Mouse (Mus musculus) kidney, postnatal 25 days (tissue): ENCODE measurements around the gene Ppm1l.

Experiments used
- DNase-seq, 2 experiments: peaks; one replicate each; pipeline ENCODE4 v3.0.0; 2021; ENCODE audit warnings: mixed read lengths in 2 of 2

Gene Ppm1l

GRCm38 (mm10) chr3:69316391-69317195, at the start of gene Ppm1l:
Gene Ppm1l, plus strand, starts transcription at chr3:69316861.
- DNase-seq: peak; percentile 89 to 97

GRCm38 (mm10) chr3:69271812-69272211, 44.8 kb upstream of the Ppm1l start:
- no peak for DNase-seq

GRCm38 (mm10) chr3:69274018-69274663, 42.5 kb upstream of the Ppm1l start:
- DNase-seq: no peak

GRCm38 (mm10) chr3:69274664-69275312, 41.9 kb upstream of the Ppm1l start:
- DNase-seq: no peak

- no peak for DNase-seq
These were observed 38.0 kb upstream of the Ppm1l start for GRCm38 (mm10) chr3:69278648-69279047.

GRCm38 (mm10) chr3:69282406-69282805, 34.3 kb upstream of the Ppm1l start:
- DNase-seq: no peak

- DNase-seq: no peak
These were observed 33.4 kb upstream of the Ppm1l start for GRCm38 (mm10) chr3:69283085-69283847.

GRCm38 (mm10) chr3:69289833-69290232, 26.8 kb upstream of the Ppm1l start:
- no peak for DNase-seq

GRCm38 (mm10) chr3:69290294-69290693, 26.4 kb upstream of the Ppm1l start:
- peak; percentile 63 to 68 for DNase-seq

GRCm38 (mm10) chr3:69290844-69291243, 25.8 kb upstream of the Ppm1l start:
- no peak for DNase-seq

GRCm38 (mm10) chr3:69292628-69293027, 24.0 kb upstream of the Ppm1l start:
- DNase-seq: peak in 1 of 2 experiments; percentile 14

GRCm38 (mm10) chr3:69296270-69296669, 20.4 kb upstream of the Ppm1l start:
- no peak for DNase-seq

GRCm38 (mm10) chr3:69300121-69300520, 16.5 kb upstream of the Ppm1l start:
- DNase-seq: no peak

GRCm38 (mm10) chr3:69315810-69316390, 761 bp upstream of the Ppm1l start:
- DNase-seq: no peak

- DNase-seq: peak; percentile 21 to 64
These were observed 827 bp downstream of the Ppm1l start for GRCm38 (mm10) chr3:69317251-69318125.

- DNase-seq: peak; percentile 66 to 67
These were observed 1.7 kb downstream of the Ppm1l start for GRCm38 (mm10) chr3:69318131-69318951.

GRCm38 (mm10) chr3:69319061-69319720, 2.5 kb downstream of the Ppm1l start:
- DNase-seq: no peak

GRCm38 (mm10) chr3:69323982-69324381, 7.3 kb downstream of the Ppm1l start:
- no peak for DNase-seq

GRCm38 (mm10) chr3:69329910-69330309, 13.2 kb downstream of the Ppm1l start:
- no peak for DNase-seq

GRCm38 (mm10) chr3:69333819-69334218, 17.2 kb downstream of the Ppm1l start:
- DNase-seq: no peak
